ENCODE assay signal across 8 mouse cellular contexts in genomic region chr5:75576741-75577140, GRCm38 (mm10). TPM values are rescaled to one million over a fixed set of nuclear protein-coding genes. Genes with fewer than 3 reads are reported as not detected.
DNase-seq lines count a peak whose midpoint lies in the region; ATAC-seq lines count a peak whose summit lies in the region.
"Had no signal": no experiment of that assay in that cellular context is flagged by ENCODE, and none has a peak within 500 bp of the region (broad histone marks: within the 10 kb centered on the region; RNA-seq: fewer than 3 reads in every experiment).

No protein-coding gene starts in this region.

- DNase-seq in liver, embryonic 11.5 days (ENCODE audit: low spot score) = no peak
- no peak for DNase-seq in frontal cortex, postnatal 25 days (ENCODE audit: low spot score in 2 of 2)
- no peak for DNase-seq in urinary bladder, adult 18-20 months (ENCODE audit: low spot score in 2 of 2)
- DNase-seq in cerebellum, postnatal 14 days = no peak
- DNase-seq: lung, adult 18-20 months had no signal

- WGBS in forebrain, embryonic 13.5 days = 15% methylated on average over 6 of the region's 6 CpGs
- WGBS in liver, embryonic 11.5 days = 25% methylated on average over 6 of the region's 6 CpGs

- peaks cover 73% of the 10 kb centered on the region for H3K4me1 ChIP-seq in megakaryocyte, embryonic 14.5 days
- H3K4me1 ChIP-seq in forebrain, embryonic 13.5 days = peaks cover 12% of the 10 kb centered on the region
- peaks cover 54% of the 10 kb centered on the region for H3K4me1 ChIP-seq in liver, embryonic 11.5 days (replicated peaks; ENCODE audit: control insufficient read depth, insufficient read depth, low read length)

- peak overlapping the region; percentile 28 for H3K4me3 ChIP-seq in megakaryocyte, embryonic 14.5 days (replicated peaks)
- peak overlapping the region; percentile 67 for H3K4me3 ChIP-seq in forebrain, embryonic 13.5 days
- H3K4me3 ChIP-seq in liver, embryonic 11.5 days (ENCODE audit: low read depth, low read length) = peak overlapping the region; percentile 84

- ATAC-seq in megakaryocyte, adult 5-6 weeks (ENCODE audit: poor library complexity, severe bottlenecking) = no peak
- no peak for ATAC-seq in forebrain, embryonic 13.5 days
- no peak for ATAC-seq in liver, embryonic 11.5 days (replicated peaks; ENCODE audit: low FRiP score)

- peak overlapping the region; percentile 97 for H3K4me2 ChIP-seq in forebrain, embryonic 13.5 days
- H3K4me2 ChIP-seq in liver, embryonic 11.5 days = peak overlapping the region; percentile 98

- H3K9me3 ChIP-seq in megakaryocyte, embryonic 14.5 days = no peaks in the 10 kb centered on the region
- H3K9me3 ChIP-seq in forebrain, embryonic 13.5 days (replicated peaks) = no peaks in the 10 kb centered on the region
- H3K9me3 ChIP-seq in liver, embryonic 11.5 days (ENCODE audit: control insufficient read depth, low read length) = no peaks in the 10 kb centered on the region

- H3K27me3 ChIP-seq in megakaryocyte, embryonic 14.5 days (replicated peaks) = peaks cover 81% of the 10 kb centered on the region
- peaks cover 42% of the 10 kb centered on the region for H3K27me3 ChIP-seq in forebrain, embryonic 13.5 days
- H3K27me3 ChIP-seq in liver, embryonic 11.5 days (replicated peaks; ENCODE audit: control insufficient read depth, insufficient read depth, low read length) = no peaks in the 10 kb centered on the region

- no peak overlapping the region for H3K27ac ChIP-seq in forebrain, embryonic 13.5 days
- H3K27ac ChIP-seq in liver, embryonic 11.5 days (ENCODE audit: low read depth, low read length) = 0 out of 2 replicates have a peak overlapping the region, but pooled peaks have one; percentile 32

- peak overlapping the region; percentile 78; the same call in 1 of the 2 replicates for H3K9ac ChIP-seq in forebrain, embryonic 13.5 days
- H3K9ac ChIP-seq in liver, embryonic 11.5 days (ENCODE audit: low read depth, low read length) = peak overlapping the region; percentile 87

- no peaks in the 10 kb centered on the region for H3K36me3 ChIP-seq in megakaryocyte, embryonic 14.5 days (replicated peaks; ENCODE audit: low read length)
- H3K36me3 ChIP-seq in forebrain, embryonic 13.5 days (ENCODE audit: poor library complexity, severe bottlenecking) = no peaks in the 10 kb centered on the region
- no peaks in the 10 kb centered on the region for H3K36me3 ChIP-seq in liver, embryonic 11.5 days (ENCODE audit: control insufficient read depth, insufficient read depth, low read length)

RNA-seq across cellular contexts. Expression of gene Kit, which starts 2.0 kb away (rescaled TPM):
- polyA plus RNA-seq in megakaryocyte, embryonic 14.5 days (2012; ENCODE audit: insufficient read depth, low replicate concordance) = 0.41 and 1.5 TPM in 2 replicates
- 2.8 and 2.9 TPM in 2 replicates for total RNA-seq in megakaryocyte, adult 5-6 weeks (2015)
- 2.4 and 2.5 TPM in 2 replicates for total RNA-seq in megakaryocyte, adult 5-6 weeks (2017)
- 25.6 and 28.2 TPM in 2 replicates for polyA plus RNA-seq in forebrain, embryonic 13.5 days (2015; fragmentation: Nextera tagmentation; extraction: Ambion mirVana)
- 54.8 and 65.0 TPM in 2 replicates for polyA plus RNA-seq in liver, embryonic 11.5 days (2014; fragmentation: Nextera tagmentation; extraction: Ambion mirVana)

Comparison
In these comparisons a context has a peak if more than half of its experiments do, and no peak if none do; other contexts are left out.
1. H3K4me3 ChIP-seq: peak in every context shown above with its lines; median percentile 84 in liver, embryonic 11.5 days; 67 in forebrain, embryonic 13.5 days; 28 in megakaryocyte, embryonic 14.5 days.
2. RNA of gene Kit, which starts 2.0 kb away (polyA plus RNA-seq): 54.8 to 65.0 TPM in liver, embryonic 11.5 days and 25.6 to 28.2 TPM in forebrain, embryonic 13.5 days; 0.41 to 1.5 TPM in megakaryocyte, embryonic 14.5 days; every median in the first group is over 10 times any median in the second.